Mouse (Mus musculus): ENCODE measurements at regions not wholly inside any gene's neighbourhood (a gene's known extent, or its start where the extent isn't known, plus 50 kb on each side); places are given as distances from the start of the nearest gene placed in this dataset.

DNA sequence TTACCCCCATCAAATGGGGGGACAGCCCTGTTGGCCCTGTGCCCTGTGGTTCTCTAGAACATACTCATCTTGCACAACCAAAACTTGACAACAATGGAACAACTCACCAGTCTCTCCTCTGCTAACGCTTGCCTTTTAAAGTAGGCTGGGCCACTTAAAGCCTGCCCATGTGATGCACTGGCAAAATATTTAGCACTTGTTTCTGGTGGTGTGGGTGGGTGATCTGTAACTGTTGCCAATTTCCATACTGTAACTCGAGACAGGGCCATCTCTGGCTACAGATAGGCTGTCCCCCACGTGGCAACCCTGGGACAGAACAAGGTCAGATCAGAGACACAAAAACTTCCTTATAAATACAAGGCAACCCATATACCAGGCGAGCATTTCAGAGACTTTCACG is 92.0 kb upstream of the Klf14 start:
- no peak overlapping the region for H3K4me2 ChIP-seq (replicated peaks; ENCODE audit: low read depth, low read length, severe bottlenecking)
- DNase-seq (ENCODE audit: low spot score) (no peak), ATAC-seq (ENCODE audit: low FRiP score, low read depth) (no peak)
- TF ChIP-seq POLR2A (IDR thresholded peaks at IDR 0.05; ENCODE audit: borderline replicate concordance, extremely low read depth, insufficient read depth, insufficient read length): no peak
- H3K9me3 ChIP-seq (ENCODE audit: control insufficient read depth, low read length): no peaks in the 10 kb centered on the region
- H3K27me3 ChIP-seq (ENCODE audit: control insufficient read depth, insufficient read depth, low read length): no peaks in the 10 kb centered on the region
- no peaks in the 10 kb centered on the region for H3K36me3 ChIP-seq (ENCODE audit: control insufficient read depth, insufficient read depth, low read length)
- no peak overlapping the region for H3K27ac ChIP-seq (replicated peaks; ENCODE audit: low read depth, low read length)
- WGBS: 63% methylated on average over 5 of the region's 5 CpGs
- H3K4me3 ChIP-seq (replicated peaks; ENCODE audit: low read length): no peak overlapping the region
- H3K4me1 ChIP-seq (ENCODE audit: control insufficient read depth, insufficient read depth, low read length): no peaks in the 10 kb centered on the region
- no peak overlapping the region for H3K9ac ChIP-seq (ENCODE audit: low read depth, low read length, severe bottlenecking)

GRCm38 (mm10) chr6:31051771-31052170 is 92.9 kb upstream of the Klf14 start:
- WGBS: 49% methylated on average over 6 of the region's 6 CpGs
- no peak overlapping the region for H3K27ac ChIP-seq (replicated peaks; ENCODE audit: low read depth, low read length)
- no peak overlapping the region for H3K4me3 ChIP-seq (replicated peaks; ENCODE audit: low read length)
- H3K9ac ChIP-seq (ENCODE audit: low read depth, low read length, severe bottlenecking): no peak overlapping the region
- no peak for DNase-seq (ENCODE audit: low spot score)
- no peaks in the 10 kb centered on the region for H3K36me3 ChIP-seq (ENCODE audit: control insufficient read depth, insufficient read depth, low read length)
- no peak for TF ChIP-seq POLR2A (IDR thresholded peaks at IDR 0.05; ENCODE audit: borderline replicate concordance, extremely low read depth, insufficient read depth, insufficient read length)
- no peaks in the 10 kb centered on the region for H3K27me3 ChIP-seq (ENCODE audit: control insufficient read depth, insufficient read depth, low read length)
- no peaks in the 10 kb centered on the region for H3K4me1 ChIP-seq (ENCODE audit: control insufficient read depth, insufficient read depth, low read length)
- no peak for ATAC-seq (ENCODE audit: low FRiP score, low read depth)
- no peak overlapping the region for H3K4me2 ChIP-seq (replicated peaks; ENCODE audit: low read depth, low read length, severe bottlenecking)
- H3K9me3 ChIP-seq (ENCODE audit: control insufficient read depth, low read length): no peaks in the 10 kb centered on the region

DNA sequence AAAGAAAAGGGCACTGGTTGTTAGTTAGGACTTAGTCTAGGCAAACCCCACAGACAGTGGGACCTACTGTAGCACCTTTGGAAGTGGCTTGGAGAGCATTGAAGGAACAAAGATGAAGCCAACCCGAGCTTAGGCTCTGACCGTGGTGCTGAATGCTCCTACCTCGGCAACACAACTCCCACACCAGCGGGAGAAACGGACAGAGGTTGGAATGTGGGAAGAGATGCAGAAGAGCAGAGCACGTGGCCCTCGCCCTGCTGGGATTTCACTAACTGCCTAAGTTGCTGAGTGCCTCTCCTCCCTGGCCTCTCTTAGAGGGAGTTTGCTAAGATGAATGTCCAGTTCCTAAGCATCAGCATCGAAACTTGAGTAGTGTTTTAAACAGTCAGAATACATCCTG is 94.1 kb upstream of the Klf14 start:
- no peaks in the 10 kb centered on the region for H3K4me1 ChIP-seq (ENCODE audit: control insufficient read depth, insufficient read depth, low read length)
- ATAC-seq (ENCODE audit: low FRiP score, low read depth) (no peak), DNase-seq (ENCODE audit: low spot score) (peak; percentile 54)
- no peak for TF ChIP-seq POLR2A (IDR thresholded peaks at IDR 0.05; ENCODE audit: borderline replicate concordance, extremely low read depth, insufficient read depth, insufficient read length)
- no peaks in the 10 kb centered on the region for H3K36me3 ChIP-seq (ENCODE audit: control insufficient read depth, insufficient read depth, low read length)
- H3K27ac ChIP-seq (replicated peaks; ENCODE audit: low read depth, low read length): no peak overlapping the region
- no peak overlapping the region for H3K4me2 ChIP-seq (replicated peaks; ENCODE audit: low read depth, low read length, severe bottlenecking)
- H3K9me3 ChIP-seq (ENCODE audit: control insufficient read depth, low read length): no peaks in the 10 kb centered on the region
- whole genome bisulfite sequencing: 12% methylated on average over 8 of the region's 8 CpGs
- no peak overlapping the region for H3K9ac ChIP-seq (ENCODE audit: low read depth, low read length, severe bottlenecking)
- no peaks in the 10 kb centered on the region for H3K27me3 ChIP-seq (ENCODE audit: control insufficient read depth, insufficient read depth, low read length)
- H3K4me3 ChIP-seq (replicated peaks; ENCODE audit: low read length): no peak overlapping the region

GRCm38 (mm10) chr6:31056786-31057566 is 98.1 kb upstream of the Klf14 start:
- no peak overlapping the region for H3K27ac ChIP-seq (replicated peaks; ENCODE audit: low read depth, low read length)

GRCm38 (mm10) chr6:31058299-31058698 is 99.4 kb upstream of the Klf14 start:
- Histone ChIP-seq H3K4me2 (replicated peaks; ENCODE audit: low read depth, low read length, severe bottlenecking) (no peak overlapping the region), H3K4me3 (replicated peaks; ENCODE audit: low read length) (no peak overlapping the region), H3K4me1 (ENCODE audit: control insufficient read depth, insufficient read depth, low read length) (no peaks in the 10 kb centered on the region), H3K9me3 (ENCODE audit: control insufficient read depth, low read length) (no peaks in the 10 kb centered on the region), H3K27me3 (ENCODE audit: control insufficient read depth, insufficient read depth, low read length) (no peaks in the 10 kb centered on the region), H3K36me3 (ENCODE audit: control insufficient read depth, insufficient read depth, low read length) (no peaks in the 10 kb centered on the region), H3K27ac (replicated peaks; ENCODE audit: low read depth, low read length) (no peak overlapping the region), H3K9ac (ENCODE audit: low read depth, low read length, severe bottlenecking) (no peak overlapping the region)
- WGBS: 77% methylated on average over 1 of the region's 1 CpGs
- no peak for TF ChIP-seq POLR2A (IDR thresholded peaks at IDR 0.05; ENCODE audit: borderline replicate concordance, extremely low read depth, insufficient read depth, insufficient read length)
- ATAC-seq (ENCODE audit: low FRiP score, low read depth): no peak
- no peak for DNase-seq (ENCODE audit: low spot score)

More at GRCm38 (mm10) chr6:31056786-31057566, 98.1 kb upstream of the Klf14 start:
- Histone ChIP-seq H3K27me3 (ENCODE audit: control insufficient read depth, insufficient read depth, low read length) (no peaks in the 10 kb centered on the region), H3K4me3 (replicated peaks; ENCODE audit: low read length) (no peak overlapping the region), H3K4me2 (replicated peaks; ENCODE audit: low read depth, low read length, severe bottlenecking) (no peak overlapping the region), H3K9me3 (ENCODE audit: control insufficient read depth, low read length) (no peaks in the 10 kb centered on the region), H3K4me1 (ENCODE audit: control insufficient read depth, insufficient read depth, low read length) (no peaks in the 10 kb centered on the region), H3K9ac (ENCODE audit: low read depth, low read length, severe bottlenecking) (no peak overlapping the region), H3K36me3 (ENCODE audit: control insufficient read depth, insufficient read depth, low read length) (no peaks in the 10 kb centered on the region)
- no peak for ATAC-seq (ENCODE audit: low FRiP score, low read depth)
- no peak for DNase-seq (ENCODE audit: low spot score)
- no peak for TF ChIP-seq POLR2A (IDR thresholded peaks at IDR 0.05; ENCODE audit: borderline replicate concordance, extremely low read depth, insufficient read depth, insufficient read length)
- 71% methylated on average over 12 of the region's 12 CpGs for WGBS

Data from limb, embryonic 14.5 days (tissue).